Mouse (Mus musculus): ENCODE results near the gene Wbp2.

DNA sequence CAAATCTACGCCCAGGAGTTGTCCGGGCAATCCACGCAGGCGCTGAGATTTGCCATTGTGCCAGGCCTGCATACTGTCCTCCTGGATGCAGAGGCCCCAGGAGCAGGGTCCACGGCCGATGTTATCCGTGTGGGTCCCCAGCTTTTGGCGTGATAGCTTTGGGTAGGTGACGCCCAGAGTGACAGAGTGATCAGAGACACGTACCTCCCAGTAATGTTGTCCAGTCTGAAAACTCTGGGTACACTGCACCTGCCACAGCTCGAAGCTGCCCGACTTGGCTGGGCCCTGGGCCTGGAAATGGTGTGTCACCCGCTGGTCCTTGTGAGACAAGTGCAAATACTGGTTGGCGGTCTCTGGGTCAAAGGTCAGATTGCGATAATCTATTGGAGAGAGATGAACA is 39.5 kb upstream of the Wbp2 start:
- TF ChIP-seq CTCF (IDR thresholded peaks at IDR 0.05; ENCODE audit: insufficient read depth, low read depth, low read length) = no peak
- no peak for TF ChIP-seq POLR2A (IDR thresholded peaks at IDR 0.05; ENCODE audit: insufficient read depth, low read depth, low read length)

Data from olfactory bulb, adult 2 months (tissue).